Mouse (Mus musculus) adipocyte (in vitro differentiated cells): Measurements from ENCODE around the gene Hspbap1.

ENCODE experiments used
- DNase-seq: peaks from one replicate; pipeline ENCODE4 v3.0.0-alpha.2; 2016; ENCODE audit warnings: low spot score

Gene Hspbap1

GRCm38 (mm10) chr16:35763590-35764296 is 6.4 kb upstream of the Hspbap1 start:
- DNase-seq: no peak

GRCm38 (mm10) chr16:35764941-35765340 is 5.2 kb upstream of the Hspbap1 start:
- no peak for DNase-seq

- DNase-seq: no peak
Measured at GRCm38 (mm10) chr16:35765449-35765848, 4.7 kb upstream of the Hspbap1 start.

- DNase-seq: no peak
Measured at GRCm38 (mm10) chr16:35766366-35766765, 3.8 kb upstream of the Hspbap1 start.

GRCm38 (mm10) chr16:35768469-35768784 is 1.7 kb upstream of the Hspbap1 start:
- no peak for DNase-seq

GRCm38 (mm10) chr16:35768785-35769642 is 1.2 kb upstream of the Hspbap1 start, which contains the start of gene Dirc2:
Gene Dirc2 (minus strand): TSS chr16:35769356.
- peak; percentile 82 for DNase-seq

GRCm38 (mm10) chr16:35771141-35771540 is 966 bp downstream of the Hspbap1 start:
- DNase-seq: no peak

- DNase-seq: no peak
Measured at GRCm38 (mm10) chr16:35771606-35772005, 1.4 kb downstream of the Hspbap1 start.

GRCm38 (mm10) chr16:35772598-35772997 is 2.4 kb downstream of the Hspbap1 start:
- DNase-seq: no peak

- DNase-seq: no peak
Measured at GRCm38 (mm10) chr16:35775835-35776234, 5.7 kb downstream of the Hspbap1 start.

- DNase-seq: no peak
Measured at GRCm38 (mm10) chr16:35776737-35777136, 6.6 kb downstream of the Hspbap1 start.

- no peak for DNase-seq
Measured at GRCm38 (mm10) chr16:35777768-35778167, 7.6 kb downstream of the Hspbap1 start.

GRCm38 (mm10) chr16:35779681-35780080 is 9.5 kb downstream of the Hspbap1 start:
- DNase-seq: no peak

- no peak for DNase-seq
Measured at GRCm38 (mm10) chr16:35781096-35781495, 10.9 kb downstream of the Hspbap1 start.

GRCm38 (mm10) chr16:35781651-35782050 is 11.5 kb downstream of the Hspbap1 start:
- no peak for DNase-seq

GRCm38 (mm10) chr16:35782451-35783206 is 12.5 kb downstream of the Hspbap1 start:
- no peak for DNase-seq

GRCm38 (mm10) chr16:35783207-35783573 is 13.0 kb downstream of the Hspbap1 start:
- DNase-seq: no peak

- no peak for DNase-seq
Measured at GRCm38 (mm10) chr16:35784134-35784725, 14.1 kb downstream of the Hspbap1 start.

GRCm38 (mm10) chr16:35787163-35787562 is 17.0 kb downstream of the Hspbap1 start:
- DNase-seq: no peak

GRCm38 (mm10) chr16:35787568-35788189 is 17.5 kb downstream of the Hspbap1 start:
- no peak for DNase-seq

- no peak for DNase-seq
Measured at GRCm38 (mm10) chr16:35788330-35788729, 18.2 kb downstream of the Hspbap1 start.
